Mouse (Mus musculus) megakaryocyte, embryonic 14.5 days (primary cell): ENCODE measurements at regions not wholly inside any gene's neighbourhood (a gene's known extent, or its start where the extent isn't known, plus 50 kb on each side); places are given as distances from the start of the nearest gene placed in this dataset.

Experiments used
- FLI1 ChIP-seq: IDR thresholded peaks from 2 replicates; pipeline ENCODE4 v1.6.1; 2012; ENCODE audit warnings: low read length, inconsistent platforms, mixed read lengths
- GATA1 ChIP-seq: IDR thresholded peaks from 3 replicates; pipeline ENCODE4 v1.6.1; 2012; ENCODE audit warnings: mixed read lengths, low read length, inconsistent platforms, borderline replicate concordance

- TF ChIP-seq GATA1 (no peak), FLI1 (no peak)
These were observed 84.9 kb upstream of the Arhgap21 start for GRCm38 (mm10) chr2:21053596-21053995.
